Mouse (Mus musculus) cerebellum, adult (tissue): ENCODE results near the gene Tceanc2.

Experiments used
- ATAC-seq: cut with Nextera tagmentation; 2 replicates; pipeline ENCODE4 v1.9.2; 2017; ENCODE audit warnings: mild to moderate bottlenecking, moderate library complexity, mixed read lengths; ENCODE audit not compliant: insufficient number of reproducible peaks, low FRiP score, low TSS enrichment

Gene Tceanc2

GRCm38 (mm10) chr4:107094484-107095187, 84.3 kb downstream of the Tceanc2 start:
- no peak for ATAC-seq

- no peak for ATAC-seq
These were observed 87.2 kb downstream of the Tceanc2 start for GRCm38 (mm10) chr4:107091696-107092095.

- no peak for ATAC-seq
These were observed 94.1 kb downstream of the Tceanc2 start for GRCm38 (mm10) chr4:107084858-107085257.

- no peak for ATAC-seq
These were observed 94.6 kb downstream of the Tceanc2 start for GRCm38 (mm10) chr4:107084343-107084742.
